Mouse (Mus musculus): ENCODE measurements at regions not wholly inside any gene's neighbourhood (a gene's known extent, or its start where the extent isn't known, plus 50 kb on each side); places are given as distances from the start of the nearest gene placed in this dataset.
A peak's percentile ranks its signal among the peaks of the same experiment; 100 is the strongest.
"Not testable (repeated sequence)": the region's sequence is repeated elsewhere in the genome, so short reads cannot be mapped to it uniquely, and the experiment has no call there.

DNA sequence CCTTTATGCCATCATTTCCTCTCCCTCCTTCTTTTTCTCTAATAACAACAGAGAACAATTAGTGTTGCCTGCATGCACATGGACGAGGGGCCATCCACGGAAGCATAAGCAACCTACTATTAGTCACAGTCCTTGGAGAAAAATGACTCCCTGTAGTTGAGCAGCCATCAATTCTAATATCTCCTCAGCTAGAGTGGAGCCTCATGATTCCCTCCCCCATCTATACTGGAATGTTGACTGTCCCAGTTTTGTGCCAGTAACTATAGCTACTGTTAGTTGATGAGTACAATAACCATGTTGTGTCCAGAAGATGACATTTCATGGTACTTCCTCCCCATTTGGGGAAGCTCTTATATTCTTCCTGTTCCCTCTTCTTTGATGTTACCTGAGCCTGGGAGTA is 64.3 kb upstream of the Rtn4 start:
- 57% methylated on average over 2 of the region's 2 CpGs for WGBS
- Histone ChIP-seq H3K27ac (replicated peaks) (no peak overlapping the region), H3K9me3 (ENCODE audit: control insufficient read depth, low read length) (no peaks in the 10 kb centered on the region), H3K27me3 (ENCODE audit: control insufficient read depth, insufficient read depth, low read length) (no peaks in the 10 kb centered on the region), H3K4me3 (ENCODE audit: low read depth, low read length) (no peak overlapping the region), H3K4me1 (replicated peaks; ENCODE audit: control insufficient read depth, insufficient read depth) (no peaks in the 10 kb centered on the region), H3K4me2 (replicated peaks; ENCODE audit: low read depth) (no peak overlapping the region), H3K36me3 (ENCODE audit: control insufficient read depth, insufficient read depth, low read length) (no peaks in the 10 kb centered on the region), H3K9ac (ENCODE audit: low read length) (no peak overlapping the region)
- DNase-seq (ENCODE audit: low spot score): no peak
- ATAC-seq (ENCODE audit: low FRiP score, low TSS enrichment): no peak
- TF ChIP-seq EP300 (optimal IDR thresholded peaks at IDR 0.05) (no peak), CTCF (IDR thresholded peaks at IDR 0.05; ENCODE audit: low read depth) (no peak)

DNA sequence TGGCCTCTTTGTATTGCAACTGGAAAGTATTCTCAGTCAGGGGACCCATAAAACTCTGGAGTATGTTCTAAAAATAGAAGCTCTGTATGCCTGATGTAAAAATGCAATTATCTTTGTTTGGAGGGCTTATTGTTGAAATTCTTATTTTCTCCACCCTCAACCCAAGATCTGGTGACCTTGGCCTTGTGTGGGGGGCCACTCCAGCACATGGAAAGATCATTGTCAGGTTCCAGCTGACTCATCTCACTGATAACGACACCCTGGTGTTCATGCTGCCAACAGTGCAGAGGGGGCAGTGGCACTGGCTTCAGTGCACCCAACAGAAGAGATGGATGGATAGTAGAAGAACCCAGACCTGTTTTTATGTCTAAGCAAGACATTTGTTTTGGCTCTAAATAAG is 60.3 kb upstream of the Rtn4 start:
- Histone ChIP-seq H3K9ac (ENCODE audit: low read length) (no peak overlapping the region), H3K36me3 (ENCODE audit: control insufficient read depth, insufficient read depth, low read length) (no peaks in the 10 kb centered on the region), H3K4me3 (ENCODE audit: low read depth, low read length) (no peak overlapping the region), H3K27me3 (ENCODE audit: control insufficient read depth, insufficient read depth, low read length) (no peaks in the 10 kb centered on the region), H3K4me2 (replicated peaks; ENCODE audit: low read depth) (no peak overlapping the region), H3K4me1 (replicated peaks; ENCODE audit: control insufficient read depth, insufficient read depth) (no peaks in the 10 kb centered on the region), H3K27ac (replicated peaks) (no peak overlapping the region), H3K9me3 (ENCODE audit: control insufficient read depth, low read length) (no peaks in the 10 kb centered on the region)
- ATAC-seq (ENCODE audit: low FRiP score, low TSS enrichment): no peak
- DNase-seq (ENCODE audit: low spot score): no peak
- no peak for TF ChIP-seq CTCF (IDR thresholded peaks at IDR 0.05; ENCODE audit: low read depth)
- no peak for TF ChIP-seq EP300 (optimal IDR thresholded peaks at IDR 0.05)
- 13% methylated on average over 1 of the region's 1 CpGs for WGBS

DNA sequence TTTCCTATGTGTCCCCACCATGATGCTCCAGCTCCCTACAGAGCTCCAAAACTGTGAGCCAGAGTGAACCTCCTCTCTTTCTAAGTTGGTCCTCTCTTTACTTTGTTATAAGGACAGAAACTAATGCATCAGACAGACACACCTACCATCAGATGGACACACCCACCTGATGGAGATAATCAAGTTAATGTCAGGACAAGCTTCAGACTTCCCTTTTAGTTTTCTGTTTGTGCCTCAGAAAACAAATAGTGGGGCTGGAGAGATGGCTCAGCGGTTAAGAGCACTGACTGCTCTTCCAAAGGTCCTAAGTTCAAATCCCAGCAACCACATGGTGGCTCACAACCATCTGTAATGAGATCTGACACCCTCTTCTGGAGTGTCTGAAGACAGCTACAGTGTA is 59.5 kb upstream of the Rtn4 start:
- H3K9ac ChIP-seq (ENCODE audit: low read length): not testable (repeated sequence)

GRCm38 (mm10) chr11:29636759-29637200 is 56.0 kb upstream of the Rtn4 start:
- Histone ChIP-seq H3K4me1 (replicated peaks; ENCODE audit: control insufficient read depth, insufficient read depth) (no peaks in the 10 kb centered on the region), H3K9ac (ENCODE audit: low read length) (no peak overlapping the region), H3K9me3 (ENCODE audit: control insufficient read depth, low read length) (no peaks in the 10 kb centered on the region), H3K27ac (replicated peaks) (no peak overlapping the region), H3K27me3 (ENCODE audit: control insufficient read depth, insufficient read depth, low read length) (no peaks in the 10 kb centered on the region), H3K4me2 (replicated peaks; ENCODE audit: low read depth) (0 out of 2 replicates have a peak overlapping the region, but pooled peaks have one; percentile 9), H3K36me3 (ENCODE audit: control insufficient read depth, insufficient read depth, low read length) (no peaks in the 10 kb centered on the region), H3K4me3 (ENCODE audit: low read depth, low read length) (no peak overlapping the region)
- 54% methylated on average over 6 of the region's 6 CpGs for WGBS
- ATAC-seq (ENCODE audit: low FRiP score, low TSS enrichment) (no peak; the same call in 1 of the 2 replicates), DNase-seq (ENCODE audit: low spot score) (no peak)
- TF ChIP-seq CTCF (IDR thresholded peaks at IDR 0.05; ENCODE audit: low read depth) (no peak), EP300 (optimal IDR thresholded peaks at IDR 0.05) (no peak)

More for the DNA sequence above, 59.5 kb upstream of the Rtn4 start:
- not testable (repeated sequence) for H3K27me3 ChIP-seq (ENCODE audit: control insufficient read depth, insufficient read depth, low read length); H3K27ac ChIP-seq (replicated peaks); H3K36me3 ChIP-seq (ENCODE audit: control insufficient read depth, insufficient read depth, low read length); DNase-seq (ENCODE audit: low spot score); H3K4me1 ChIP-seq (replicated peaks; ENCODE audit: control insufficient read depth, insufficient read depth); H3K4me2 ChIP-seq (replicated peaks; ENCODE audit: low read depth); H3K9me3 ChIP-seq (ENCODE audit: control insufficient read depth, low read length); H3K4me3 ChIP-seq (ENCODE audit: low read depth, low read length); ATAC-seq (ENCODE audit: low FRiP score, low TSS enrichment)
- WGBS: 36% methylated on average over 1 of the region's 1 CpGs

GRCm38 (mm10) chr11:29638093-29638669 is 54.6 kb upstream of the Rtn4 start:
- no peak for DNase-seq (ENCODE audit: low spot score)

DNA sequence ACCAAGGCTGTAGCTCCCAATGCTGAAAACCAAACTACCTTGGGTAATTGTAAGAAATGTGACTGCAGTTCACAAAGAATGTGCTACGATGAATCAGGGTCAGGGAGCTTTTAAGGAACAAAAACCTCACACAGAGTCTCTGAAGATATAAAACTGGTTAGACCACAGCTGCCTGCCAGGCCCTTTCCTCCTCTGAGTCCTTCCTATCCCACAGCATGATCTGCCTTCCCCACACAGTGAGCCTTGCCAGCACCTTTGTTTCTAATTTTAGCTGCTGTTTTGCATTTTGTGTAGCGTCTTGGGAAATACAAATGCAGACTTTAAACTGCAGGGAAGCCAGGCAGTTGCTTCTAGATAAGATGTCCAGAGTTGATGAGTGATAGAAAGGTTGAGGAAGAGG is 53.9 kb upstream of the Rtn4 start:
- ATAC-seq (ENCODE audit: low FRiP score, low TSS enrichment) (peak; percentile 76), DNase-seq (ENCODE audit: low spot score) (peak; percentile 31)
- 16% methylated on average over 2 of the region's 2 CpGs for WGBS
- no peaks in the 10 kb centered on the region for H3K36me3 ChIP-seq (ENCODE audit: control insufficient read depth, insufficient read depth, low read length)
- H3K9me3 ChIP-seq (ENCODE audit: control insufficient read depth, low read length): no peaks in the 10 kb centered on the region
- H3K9ac ChIP-seq (ENCODE audit: low read length): no peak overlapping the region
- H3K4me3 ChIP-seq (ENCODE audit: low read depth, low read length): no peak overlapping the region
- no peak for TF ChIP-seq EP300 (optimal IDR thresholded peaks at IDR 0.05)
- TF ChIP-seq CTCF (IDR thresholded peaks at IDR 0.05; ENCODE audit: low read depth): no peak
- H3K4me2 ChIP-seq (replicated peaks; ENCODE audit: low read depth): no peak overlapping the region
- H3K27me3 ChIP-seq (ENCODE audit: control insufficient read depth, insufficient read depth, low read length): no peaks in the 10 kb centered on the region
- H3K4me1 ChIP-seq (replicated peaks; ENCODE audit: control insufficient read depth, insufficient read depth): no peaks in the 10 kb centered on the region
- H3K27ac ChIP-seq (replicated peaks): peak overlapping the region; percentile 86

More at GRCm38 (mm10) chr11:29638093-29638669, 54.6 kb upstream of the Rtn4 start:
- H3K9ac ChIP-seq (ENCODE audit: low read length): no peak overlapping the region
- no peaks in the 10 kb centered on the region for H3K27me3 ChIP-seq (ENCODE audit: control insufficient read depth, insufficient read depth, low read length)
- H3K4me3 ChIP-seq (ENCODE audit: low read depth, low read length): no peak overlapping the region
- peak; percentile 86 for ATAC-seq (ENCODE audit: low FRiP score, low TSS enrichment)
- H3K27ac ChIP-seq (replicated peaks): peak overlapping the region; percentile 86
- no peaks in the 10 kb centered on the region for H3K4me1 ChIP-seq (replicated peaks; ENCODE audit: control insufficient read depth, insufficient read depth)
- WGBS: 70% methylated on average over 8 of the region's 8 CpGs
- TF ChIP-seq EP300 (optimal IDR thresholded peaks at IDR 0.05): no peak
- TF ChIP-seq CTCF (IDR thresholded peaks at IDR 0.05; ENCODE audit: low read depth): no peak
- H3K36me3 ChIP-seq (ENCODE audit: control insufficient read depth, insufficient read depth, low read length): no peaks in the 10 kb centered on the region
- H3K9me3 ChIP-seq (ENCODE audit: control insufficient read depth, low read length): no peaks in the 10 kb centered on the region
- H3K4me2 ChIP-seq (replicated peaks; ENCODE audit: low read depth): no peak overlapping the region

All from stomach, postnatal 0 days (tissue).